Mouse (Mus musculus) fibroblast of lung, adult 2 months (primary cell): ENCODE measurements around the gene Tnnt2.

Experiments used
- DNase-seq: peaks from one replicate; pipeline ENCODE4 v3.0.0-alpha.2; 2011; ENCODE audit warnings: low read depth

Tnnt2 gene

GRCm38 (mm10) chr1:135835716-135836483 lies at the start of gene Tnnt2:
Gene Tnnt2, plus strand, starts transcription at chr1:135836354.
- DNase-seq = no peak

- no peak for DNase-seq
Measured at GRCm38 (mm10) chr1:135787799-135788198, 48.4 kb upstream of the Tnnt2 start.

DNA sequence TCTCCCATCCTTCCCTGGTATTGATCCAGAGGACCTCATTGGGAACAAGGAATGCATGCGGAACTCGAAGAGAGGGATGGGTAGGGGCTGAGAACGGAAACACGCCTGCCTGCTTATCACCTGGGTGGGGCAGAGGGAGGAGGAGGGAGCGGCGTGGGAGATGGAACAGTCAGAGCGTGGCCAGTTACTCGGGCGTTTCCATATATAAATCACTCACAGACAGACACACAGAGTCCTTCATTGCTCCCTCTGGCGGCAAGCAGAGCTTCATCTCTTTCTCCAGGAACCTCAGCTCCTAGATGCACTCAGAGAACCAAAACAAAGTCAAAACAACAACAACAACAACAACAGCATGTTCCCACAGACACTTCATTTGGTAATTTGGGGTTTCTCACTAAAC lies 47.4 kb upstream of the Tnnt2 start:
- DNase-seq = no peak

DNA sequence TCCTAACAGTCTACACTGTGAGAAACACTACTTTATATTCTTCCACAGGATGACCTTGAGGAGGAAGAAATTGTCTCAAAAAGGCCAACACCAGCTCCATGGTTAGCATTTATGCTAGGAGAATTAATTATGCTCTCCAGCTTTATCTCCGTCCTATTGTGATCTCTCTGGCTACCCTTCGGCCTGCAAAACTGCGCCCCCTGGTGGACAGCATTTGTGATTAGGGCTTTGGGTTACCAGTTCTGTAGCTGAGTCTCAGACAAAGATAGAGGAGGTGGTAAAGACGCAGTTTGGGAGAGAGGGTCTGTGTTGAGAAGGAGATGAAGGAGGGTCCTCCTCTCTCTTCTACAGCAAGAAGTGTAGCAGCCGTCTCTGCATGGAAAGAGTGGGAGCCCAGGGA lies 46.3 kb upstream of the Tnnt2 start:
- no peak for DNase-seq

DNA sequence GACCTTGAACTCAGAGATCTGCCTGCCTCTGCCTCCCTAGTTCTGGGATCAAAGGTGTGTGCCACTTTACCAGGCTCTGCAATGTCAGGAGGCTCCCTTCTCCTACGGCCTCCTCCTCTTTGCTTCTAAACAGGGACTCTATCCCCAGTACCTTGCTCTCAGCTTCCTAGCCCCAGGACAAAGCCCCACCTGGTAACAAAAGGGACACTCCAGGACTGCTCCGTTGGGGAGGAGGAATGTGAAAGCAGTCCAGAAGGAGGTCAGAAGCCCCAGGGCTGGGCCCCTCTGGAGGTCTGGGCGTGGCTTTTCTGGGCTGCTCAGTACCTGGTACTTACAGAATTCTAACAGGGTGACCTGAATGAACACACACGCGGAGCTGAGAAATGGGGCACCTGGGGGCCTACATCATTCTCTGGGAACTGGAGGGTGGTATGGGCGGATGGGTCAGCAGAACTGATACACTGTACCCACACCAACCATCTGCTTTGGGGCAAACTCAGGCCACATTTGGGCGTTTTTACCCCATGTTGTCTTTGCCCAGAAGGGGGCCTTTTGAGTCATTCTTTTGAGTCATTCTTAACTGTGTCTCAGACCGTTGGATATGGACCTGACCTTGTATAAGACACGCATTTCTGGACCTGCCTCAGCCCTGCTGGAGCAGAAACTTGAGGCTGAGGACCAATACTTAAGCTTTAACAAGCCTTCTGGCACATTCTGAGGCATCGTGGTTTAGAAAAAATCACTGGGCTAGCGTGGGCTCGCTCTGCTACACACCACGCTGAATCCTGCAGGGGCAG lies 43.8 kb upstream of the Tnnt2 start:
- no peak for DNase-seq

DNA sequence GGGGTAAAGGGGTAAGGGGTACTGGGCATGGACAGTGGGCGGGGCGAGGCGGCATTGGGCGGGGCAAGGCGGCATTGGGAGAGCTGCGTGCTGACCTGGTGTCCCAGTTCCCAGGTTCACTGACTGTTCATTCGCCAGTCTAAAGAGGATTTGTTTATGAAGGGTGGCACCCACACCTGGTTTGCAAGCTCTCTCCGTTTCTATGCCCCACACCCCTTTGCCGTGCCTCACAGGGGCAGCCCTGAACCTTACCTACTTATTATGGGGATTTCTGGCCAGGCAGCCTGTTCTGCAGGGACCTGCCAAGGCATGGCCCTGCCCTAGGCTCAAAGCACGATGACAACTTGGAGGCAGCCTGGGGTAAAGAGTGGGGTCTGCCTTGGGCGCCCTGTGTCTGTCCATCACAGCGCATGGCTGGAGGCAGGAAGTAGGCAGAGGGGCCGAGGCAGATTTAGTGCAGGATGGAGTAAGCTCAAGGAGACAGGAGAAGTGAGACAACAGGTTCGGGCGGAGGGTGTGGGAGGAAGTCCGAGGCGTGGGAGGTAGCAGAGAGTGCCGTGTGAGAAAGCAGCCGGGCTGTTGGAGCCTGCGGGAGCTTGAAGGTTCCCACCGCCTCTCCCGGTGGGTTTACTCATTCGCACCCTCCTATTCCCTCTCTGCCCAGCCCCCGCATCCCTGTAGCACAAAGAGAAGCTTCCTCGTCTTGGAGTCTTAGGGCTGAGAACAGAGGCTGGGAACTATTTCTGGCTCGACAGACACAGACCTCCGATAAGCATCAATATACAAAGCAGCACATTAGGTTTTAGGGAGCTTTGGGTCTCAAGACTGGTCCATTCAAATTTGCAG lies 42.6 kb upstream of the Tnnt2 start:
- DNase-seq = no peak

GRCm38 (mm10) chr1:135794216-135795134 lies 41.7 kb upstream of the Tnnt2 start:
- no peak for DNase-seq

- no peak for DNase-seq
Measured at GRCm38 (mm10) chr1:135798492-135798891, 37.7 kb upstream of the Tnnt2 start.

GRCm38 (mm10) chr1:135799109-135799627 lies 37.0 kb upstream of the Tnnt2 start:
- no peak for DNase-seq

- DNase-seq = no peak
Measured at GRCm38 (mm10) chr1:135800192-135800950, 35.8 kb upstream of the Tnnt2 start.

DNA sequence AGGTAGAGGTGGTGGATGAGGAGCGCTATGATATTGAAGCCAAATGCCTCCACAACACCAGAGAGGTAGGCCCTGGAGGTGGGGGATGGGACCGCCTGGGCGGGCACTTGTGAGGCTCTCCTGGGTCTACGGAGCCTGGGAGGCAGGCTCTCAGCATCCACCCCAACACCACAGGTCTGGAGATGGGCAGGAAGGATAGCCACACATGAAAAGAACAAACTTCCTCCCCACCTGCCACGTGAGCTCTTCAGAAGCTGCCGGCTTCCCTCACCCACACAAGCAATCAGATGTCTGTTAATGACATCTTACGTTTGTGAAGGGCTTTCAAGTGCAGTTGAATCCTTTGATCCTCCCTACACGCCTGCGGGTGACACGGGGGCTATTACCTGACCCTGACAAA lies 28.6 kb upstream of the Tnnt2 start:
- DNase-seq = no peak

DNA sequence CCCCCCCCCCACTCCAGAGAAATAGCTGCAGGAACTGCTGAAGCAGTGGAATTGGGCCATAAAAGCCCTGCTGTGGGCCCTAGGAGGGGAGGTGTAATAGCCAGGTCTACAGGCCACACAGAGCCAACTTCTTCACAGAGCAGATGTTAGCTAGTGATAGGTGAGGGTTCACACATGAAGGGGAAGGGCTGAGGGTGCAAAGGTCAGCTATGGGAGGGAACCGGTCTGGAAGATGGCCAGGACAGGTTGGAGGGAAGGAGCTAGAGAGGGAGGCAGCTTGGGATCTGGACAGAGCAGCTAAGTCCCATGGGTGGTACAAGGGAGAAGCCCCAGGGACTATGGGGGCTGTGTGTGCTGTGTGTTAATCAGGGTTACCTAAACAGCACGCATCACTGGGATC lies 26.0 kb upstream of the Tnnt2 start:
- no peak for DNase-seq

- no peak for DNase-seq
Measured at GRCm38 (mm10) chr1:135811016-135811646, 25.0 kb upstream of the Tnnt2 start.

- DNase-seq = no peak
Measured at GRCm38 (mm10) chr1:135812205-135812604, 23.9 kb upstream of the Tnnt2 start.

DNA sequence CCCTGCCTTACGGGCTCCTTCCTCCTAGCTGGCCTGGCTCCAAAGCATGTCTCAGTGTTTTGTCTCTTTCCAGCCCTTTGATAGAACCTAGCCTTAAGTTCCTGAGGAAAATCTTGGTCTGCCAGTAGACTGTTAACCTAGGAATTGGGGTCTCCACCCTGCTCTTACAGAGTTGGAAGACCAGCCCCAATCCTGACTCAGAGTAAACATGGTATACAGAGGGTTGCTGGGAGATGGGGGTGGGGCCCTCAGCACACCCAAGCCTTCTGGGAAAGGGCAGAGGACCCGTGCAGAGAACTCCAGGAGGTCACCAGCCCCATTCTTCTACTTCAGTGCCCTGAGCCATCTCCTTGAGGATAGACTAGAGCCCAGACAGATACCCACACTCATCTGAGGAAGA lies 23.5 kb upstream of the Tnnt2 start:
- DNase-seq = no peak

DNA sequence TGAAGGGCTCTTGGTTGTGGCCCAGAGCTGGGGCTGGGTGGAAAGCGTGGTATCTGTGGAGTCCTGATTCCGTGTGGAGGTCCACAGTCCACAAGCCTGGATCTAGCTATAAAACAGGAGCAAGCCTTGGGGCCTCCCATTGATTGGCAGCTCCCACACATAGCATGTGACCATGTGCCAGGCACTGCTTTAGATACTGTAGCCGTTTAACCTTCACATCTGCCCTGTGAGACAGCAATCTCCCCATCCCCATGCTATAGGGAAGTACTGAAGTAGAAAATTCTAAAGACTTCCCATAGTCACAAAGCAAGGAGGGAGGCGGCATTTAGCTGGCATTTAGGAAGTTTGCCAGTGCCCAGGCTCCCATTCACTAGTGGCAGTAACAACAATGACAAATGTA lies 23.1 kb upstream of the Tnnt2 start:
- DNase-seq = no peak

GRCm38 (mm10) chr1:135813687-135814395 lies 22.3 kb upstream of the Tnnt2 start:
- DNase-seq = no peak

DNA sequence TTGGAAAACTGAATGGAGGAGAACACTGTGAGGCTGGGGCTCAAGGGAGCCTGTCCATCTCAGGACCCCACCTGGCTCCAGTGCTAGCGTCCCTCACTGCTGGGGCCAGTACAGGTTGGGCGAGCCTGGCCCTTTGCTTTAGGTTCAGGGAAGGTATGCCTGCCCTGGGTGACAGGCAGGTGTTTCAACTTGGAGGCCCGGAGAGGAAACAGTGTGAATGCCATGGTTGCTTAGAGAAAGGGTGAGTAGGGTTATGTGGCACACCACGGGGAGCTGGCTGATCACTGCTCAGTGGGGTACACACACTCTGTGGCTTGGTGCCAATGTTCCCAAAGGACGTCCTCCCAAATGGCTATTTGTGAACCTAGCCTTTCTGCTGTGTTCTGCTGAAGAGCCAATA lies 21.6 kb upstream of the Tnnt2 start:
- no peak for DNase-seq

GRCm38 (mm10) chr1:135817595-135817994 lies 18.6 kb upstream of the Tnnt2 start:
- no peak for DNase-seq
